Comparison of ENCODE assay signal across 9 mouse cellular contexts in genomic region chr3:134145251-134145650, GRCm38 (mm10).
DNase-seq lines count a peak whose midpoint lies in the region; ATAC-seq and TF ChIP-seq lines count a peak whose summit lies in the region.
"Had no signal": no experiment of that assay in that cellular context is flagged by ENCODE, and none has a peak within 500 bp of the region (broad histone marks: within the 10 kb centered on the region; RNA-seq: fewer than 3 reads in every experiment).

No protein-coding gene starts in this region.

- no peaks in the 10 kb centered on the region for H3K9me3 ChIP-seq in kidney, embryonic 14.5 days (ENCODE audit: control insufficient read depth, low read length)
- no peaks in the 10 kb centered on the region for H3K9me3 ChIP-seq in limb, embryonic 14.5 days (ENCODE audit: control insufficient read depth, low read length)
- H3K9me3 ChIP-seq: stomach, embryonic 15.5 days had no signal

- no peaks in the 10 kb centered on the region for H3K4me1 ChIP-seq in kidney, embryonic 14.5 days (ENCODE audit: control insufficient read depth, insufficient read depth, low read length)
- peaks cover 6% of the 10 kb centered on the region; the same call in 1 of the 2 replicates for H3K4me1 ChIP-seq in limb, embryonic 14.5 days (ENCODE audit: control insufficient read depth, insufficient read depth, low read length)
- H3K4me1 ChIP-seq: stomach, embryonic 15.5 days had no signal

- TF ChIP-seq POLR2A in limb, embryonic 14.5 days (IDR thresholded peaks at IDR 0.05; ENCODE audit: borderline replicate concordance, extremely low read depth, insufficient read depth, insufficient read length) = no peak

- peak overlapping the region; percentile 28 for H3K4me2 ChIP-seq in kidney, embryonic 14.5 days (replicated peaks; ENCODE audit: low read depth, low read length)
- peak overlapping the region; percentile 15; the same call in 1 of the 2 replicates for H3K4me2 ChIP-seq in limb, embryonic 14.5 days (replicated peaks; ENCODE audit: low read depth, low read length, severe bottlenecking)
- H3K4me2 ChIP-seq: stomach, embryonic 15.5 days had no signal

- WGBS in kidney, embryonic 14.5 days = 3% methylated on average over 7 of the region's 7 CpGs
- WGBS in limb, embryonic 14.5 days = 17% methylated on average over 7 of the region's 7 CpGs

- H3K9ac ChIP-seq in kidney, embryonic 14.5 days (ENCODE audit: low read depth, low read length) = no peak overlapping the region
- no peak overlapping the region for H3K9ac ChIP-seq in limb, embryonic 14.5 days (ENCODE audit: low read depth, low read length, severe bottlenecking)
- H3K9ac ChIP-seq: stomach, embryonic 15.5 days had no signal

- 0 out of 2 replicates have a peak overlapping the region, but pooled peaks have one; percentile 2 for H3K4me3 ChIP-seq in kidney, embryonic 14.5 days (ENCODE audit: low read length)
- H3K4me3 ChIP-seq in limb, embryonic 14.5 days (replicated peaks; ENCODE audit: low read length) = no peak overlapping the region
- H3K4me3 ChIP-seq: stomach, embryonic 15.5 days had no signal

- intact Hi-C loops in left cerebral cortex, postnatal 14 days (cut with DNase I) = no loop called here

- no peak overlapping the region for H3K27ac ChIP-seq in kidney, embryonic 14.5 days (ENCODE audit: low read depth, low read length)
- H3K27ac ChIP-seq in limb, embryonic 14.5 days (replicated peaks; ENCODE audit: low read depth, low read length) = no peak overlapping the region
- H3K27ac ChIP-seq: stomach, embryonic 15.5 days had no signal

- H3K36me3 ChIP-seq in kidney, embryonic 14.5 days (ENCODE audit: control insufficient read depth, insufficient read depth, low read length) = no peaks in the 10 kb centered on the region
- H3K36me3 ChIP-seq in limb, embryonic 14.5 days (ENCODE audit: control insufficient read depth, insufficient read depth, low read length) = no peaks in the 10 kb centered on the region
- H3K36me3 ChIP-seq: stomach, embryonic 15.5 days had no signal

- DNase-seq in adrenal gland, postnatal 14 days = peak; percentile 6
- no peak for DNase-seq in adrenal gland, postnatal 25 days
- no peak for DNase-seq in kidney, postnatal 25 days
- DNase-seq in ZHBTc4 (ENCODE audit: low read depth, low spot score) = peak; percentile 2
- DNase-seq in limb, embryonic 14.5 days (ENCODE audit: low spot score) = no peak
- no peak for DNase-seq in left cerebral cortex, postnatal 14 days (ENCODE audit: low spot score in 2 of 2)

- ATAC-seq in kidney, embryonic 14.5 days (ENCODE audit: low FRiP score, low TSS enrichment) = no peak
- no peak for ATAC-seq in limb, embryonic 14.5 days (ENCODE audit: low FRiP score, low read depth)
- ATAC-seq in megakaryocyte progenitor cell, adult 5-6 weeks (replicated peaks; ENCODE audit: poor library complexity) = no peak

- no peaks in the 10 kb centered on the region for H3K27me3 ChIP-seq in kidney, embryonic 14.5 days (ENCODE audit: control insufficient read depth, insufficient read depth, low read length)
- H3K27me3 ChIP-seq in limb, embryonic 14.5 days (ENCODE audit: control insufficient read depth, insufficient read depth, low read length) = no peaks in the 10 kb centered on the region
- H3K27me3 ChIP-seq: stomach, embryonic 15.5 days had no signal

Comparison
In these comparisons a context has a peak if more than half of its experiments do, and no peak if none do; other contexts are left out.
1. DNase-seq: peak in adrenal gland, postnatal 14 days (single experiment) and ZHBTc4 (single experiment); none in adrenal gland, postnatal 25 days (single experiment), kidney, postnatal 25 days (0 of 2), limb, embryonic 14.5 days (single experiment) and left cerebral cortex, postnatal 14 days (0 of 2).